In the genomic region with DNA sequence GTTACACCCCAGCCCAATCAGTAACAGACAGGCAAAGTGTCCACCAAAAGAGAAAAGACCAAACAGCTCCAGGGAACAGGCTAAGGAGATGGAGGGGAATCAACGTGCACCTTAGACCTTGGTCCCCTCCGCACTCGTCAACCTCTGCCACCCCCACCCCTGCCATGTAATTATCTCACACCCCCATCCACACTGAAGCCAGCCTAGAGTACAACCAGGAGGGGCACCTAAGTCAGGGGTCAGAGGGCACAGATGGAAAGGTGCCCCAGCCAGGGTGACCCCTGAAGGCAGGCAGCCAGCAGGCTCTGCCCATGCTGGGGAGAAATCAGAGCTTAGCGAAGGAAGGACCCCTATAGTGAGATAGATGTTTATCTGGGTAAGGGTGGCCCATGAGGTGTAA, we compare ENCODE assay signal across 11 mouse cellular contexts. TPM values are rescaled to one million over a fixed set of nuclear protein-coding genes. Genes with fewer than 3 reads are reported as not detected.
A peak's percentile ranks its signal among the peaks of the same experiment; 100 is the strongest.
DNase-seq lines count a peak whose midpoint lies in the region; ATAC-seq lines count a peak whose summit lies in the region.
"Had no signal": no experiment of that assay in that cellular context is flagged by ENCODE, and none has a peak within 500 bp of the region (broad histone marks: within the 10 kb centered on the region; RNA-seq: fewer than 3 reads in every experiment).

No protein-coding gene starts in this region.

- peaks cover 21% of the 10 kb centered on the region for H3K36me3 ChIP-seq in kidney, embryonic 15.5 days
- peaks cover 21% of the 10 kb centered on the region for H3K36me3 ChIP-seq in embryonic facial prominence, embryonic 12.5 days
- peaks cover 27% of the 10 kb centered on the region for H3K36me3 ChIP-seq in limb, embryonic 15.5 days

- no peak overlapping the region for H3K4me3 ChIP-seq in kidney, embryonic 15.5 days (replicated peaks)
- no peak overlapping the region for H3K4me3 ChIP-seq in embryonic facial prominence, embryonic 12.5 days
- H3K4me3 ChIP-seq in limb, embryonic 15.5 days, result no peak overlapping the region

- H3K4me2 ChIP-seq in kidney, embryonic 15.5 days, result peak overlapping the region; percentile 2; the same call in 1 of the 2 replicates
- H3K4me2 ChIP-seq in embryonic facial prominence, embryonic 12.5 days (replicated peaks), result no peak overlapping the region
- no peak overlapping the region for H3K4me2 ChIP-seq in limb, embryonic 15.5 days

- no peaks in the 10 kb centered on the region for H3K9me3 ChIP-seq in kidney, embryonic 15.5 days (replicated peaks)
- no peaks in the 10 kb centered on the region for H3K9me3 ChIP-seq in embryonic facial prominence, embryonic 12.5 days
- H3K9me3 ChIP-seq in limb, embryonic 15.5 days, result no peaks in the 10 kb centered on the region

- 53% methylated on average over 4 of the region's 4 CpGs for WGBS in kidney, embryonic 15.5 days
- 50% methylated on average over 4 of the region's 4 CpGs for WGBS in embryonic facial prominence, embryonic 12.5 days
- 52% methylated on average over 4 of the region's 4 CpGs for WGBS in limb, embryonic 15.5 days

- H3K27me3 ChIP-seq in kidney, embryonic 15.5 days, result no peaks in the 10 kb centered on the region
- H3K27me3 ChIP-seq in embryonic facial prominence, embryonic 12.5 days, result no peaks in the 10 kb centered on the region
- H3K27me3 ChIP-seq in limb, embryonic 15.5 days, result no peaks in the 10 kb centered on the region

- peaks cover 90% of the 10 kb centered on the region for H3K4me1 ChIP-seq in kidney, embryonic 15.5 days
- H3K4me1 ChIP-seq in embryonic facial prominence, embryonic 12.5 days, result peaks cover 34% of the 10 kb centered on the region
- peaks cover 67% of the 10 kb centered on the region for H3K4me1 ChIP-seq in limb, embryonic 15.5 days

- ATAC-seq in kidney, embryonic 15.5 days (replicated peaks; ENCODE audit: low FRiP score), result no peak
- no peak for ATAC-seq in embryonic facial prominence, embryonic 12.5 days (ENCODE audit: insufficient number of reproducible peaks, insufficient read depth, low FRiP score, low TSS enrichment)
- ATAC-seq in limb, embryonic 15.5 days (ENCODE audit: insufficient number of reproducible peaks, low FRiP score, low TSS enrichment, low read depth), result no peak

- H3K9ac ChIP-seq in kidney, embryonic 15.5 days, result no peak overlapping the region
- H3K9ac ChIP-seq in embryonic facial prominence, embryonic 12.5 days, result no peak overlapping the region
- peak overlapping the region; percentile 7; the same call in 1 of the 2 replicates for H3K9ac ChIP-seq in limb, embryonic 15.5 days

- H3K27ac ChIP-seq in kidney, embryonic 15.5 days, result peak overlapping the region; percentile 71
- peak overlapping the region; percentile 50; the same call in 1 of the 2 replicates for H3K27ac ChIP-seq in embryonic facial prominence, embryonic 12.5 days
- peak overlapping the region; percentile 50; the same call in 1 of the 2 replicates for H3K27ac ChIP-seq in limb, embryonic 15.5 days

- no peak for DNase-seq in kidney, adult 8-10 months
- DNase-seq in cerebellum, adult 8-10 months, result peak; percentile 9
- DNase-seq in thymus, postnatal 25 days, result no peak
- no peak for DNase-seq in gastrocnemius, postnatal 10 days

RNA-seq across cellular contexts. Expression of gene Ndufb7, which starts 10.4 kb away (rescaled TPM):
- 344 and 353 TPM in 2 replicates for polyA plus RNA-seq in kidney, embryonic 15.5 days (2015; fragmentation: Nextera tagmentation; extraction: Ambion mirVana)
- polyA plus RNA-seq in embryonic facial prominence, embryonic 12.5 days (2016; fragmentation: Nextera tagmentation; extraction: Ambion mirVana), result 312 and 333 TPM in 2 replicates
- polyA plus RNA-seq in limb, embryonic 15.5 days (2015; fragmentation: Nextera tagmentation; extraction: Ambion mirVana), result 253 and 288 TPM in 2 replicates
- 100 to 1,000 TPM; 408 to 467 TPM for total RNA-seq in gastrocnemius, postnatal 10 days (2021)

RNA-seq across cellular contexts. Expression of gene Tecr, which starts 30.9 kb away (rescaled TPM):
- 577 and 605 TPM in 2 replicates for polyA plus RNA-seq in kidney, embryonic 15.5 days (2015; fragmentation: Nextera tagmentation; extraction: Ambion mirVana)
- polyA plus RNA-seq in embryonic facial prominence, embryonic 12.5 days (2016; fragmentation: Nextera tagmentation; extraction: Ambion mirVana), result 588 TPM in 2 replicates
- polyA plus RNA-seq in limb, embryonic 15.5 days (2015; fragmentation: Nextera tagmentation; extraction: Ambion mirVana), result 544 and 583 TPM in 2 replicates
- 100 to 1,000 TPM; 422 to 448 TPM for total RNA-seq in gastrocnemius, postnatal 10 days (2021)

RNA-seq across cellular contexts. Expression of gene Dnajb1, which starts 31.1 kb away (rescaled TPM):
- polyA plus RNA-seq in kidney, embryonic 15.5 days (2015; fragmentation: Nextera tagmentation; extraction: Ambion mirVana), result 59.1 and 60.4 TPM in 2 replicates
- 69.0 and 75.4 TPM in 2 replicates for polyA plus RNA-seq in embryonic facial prominence, embryonic 12.5 days (2016; fragmentation: Nextera tagmentation; extraction: Ambion mirVana)
- polyA plus RNA-seq in limb, embryonic 15.5 days (2015; fragmentation: Nextera tagmentation; extraction: Ambion mirVana), result 78.5 and 79.1 TPM in 2 replicates
- 10 to 100 TPM; 10.3 to 11.7 TPM for total RNA-seq in gastrocnemius, postnatal 10 days (2021)

RNA-seq across cellular contexts. Expression of gene Olfr370, which starts 41.3 kb away (rescaled TPM):
- not detected in 2 replicates for polyA plus RNA-seq in kidney, embryonic 15.5 days (2015; fragmentation: Nextera tagmentation; extraction: Ambion mirVana)
- not detected in 2 replicates for polyA plus RNA-seq in embryonic facial prominence, embryonic 12.5 days (2016; fragmentation: Nextera tagmentation; extraction: Ambion mirVana)
- not detected in 2 replicates for polyA plus RNA-seq in limb, embryonic 15.5 days (2015; fragmentation: Nextera tagmentation; extraction: Ambion mirVana)
- not detected for total RNA-seq in gastrocnemius, postnatal 10 days (2021)
- total RNA-seq: gastrocnemius, postnatal 4 days; left cerebral cortex, postnatal 10 days had no signal
- polyA plus RNA-seq: cerebellum, adult 2 months; small intestine, adult 2 months had no signal
